Mouse (Mus musculus): ENCODE measurements around the gene Gale.

DNA sequence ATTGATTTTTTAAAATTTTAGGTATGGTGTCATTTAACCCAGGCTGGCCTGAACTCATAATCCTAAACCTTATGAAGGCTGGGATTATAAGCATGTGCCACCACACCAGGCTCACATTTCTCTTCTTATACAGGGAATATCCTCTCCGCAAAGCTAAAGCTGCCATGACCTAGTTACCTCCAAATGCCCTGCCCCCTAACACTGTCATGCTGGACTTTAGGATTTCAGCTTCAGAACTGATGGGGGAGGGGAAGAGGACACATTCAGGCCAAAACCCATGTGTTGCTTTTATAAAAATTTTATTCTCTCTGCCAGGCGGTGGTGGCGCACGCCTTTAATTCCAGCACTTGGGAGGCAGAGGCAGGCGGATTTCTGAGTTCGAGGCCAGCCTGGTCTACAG is 30.4 kb downstream of the Gale start:
- TF ChIP-seq E2F4 (IDR thresholded peaks at IDR 0.05; ENCODE audit: insufficient replicate concordance, low read depth, low read length) (no peak), POLR2A (IDR thresholded peaks at IDR 0.05; ENCODE audit: low read depth, low read length) (no peak), USF2 (conservative IDR thresholded peaks at IDR 0.05; ENCODE audit: low read depth, low read length) (no peak), CTCF (conservative IDR thresholded peaks at IDR 0.05 in 1 of 2, IDR thresholded peaks at IDR 0.05 in 1 of 2; ENCODE audit: low read depth in 2 of 2, low read length in 2 of 2) (no peak), ZKSCAN1 (IDR thresholded peaks at IDR 0.05; ENCODE audit: borderline replicate concordance, low read depth, low read length) (no peak), MAZ (IDR thresholded peaks at IDR 0.05; ENCODE audit: low read depth, low read length) (no peak), CHD2 (IDR thresholded peaks at IDR 0.05; ENCODE audit: low read length) (no peak), TCF12 (IDR thresholded peaks at IDR 0.05; ENCODE audit: low read depth, low read length) (no peak), EP300 (IDR thresholded peaks at IDR 0.05; ENCODE audit: low read length) (no peak), TBP (conservative IDR thresholded peaks at IDR 0.05; ENCODE audit: low read depth, low read length) (no peak), NRF1 (IDR thresholded peaks at IDR 0.05; ENCODE audit: low read depth, low read length) (no peak), RCOR1 (conservative IDR thresholded peaks at IDR 0.05; ENCODE audit: low read depth, low read length) (no peak)

All from CH12.LX (cell line).